Mouse (Mus musculus) lung, adult 2 months (tissue): ENCODE results near the gene Armc5. TPM values are rescaled to one million over a fixed set of nuclear protein-coding genes. Genes with fewer than 3 reads are reported as not detected.

Experiments
- DNase-seq: peaks from one replicate; pipeline ENCODE4 v3.0.0; 2022
- H3K4me1 ChIP-seq: fragments of 200-500 bp; 2 replicates; pipeline ENCODE4 v1.6.1; 2011; ENCODE audit warnings: low read length; ENCODE audit not compliant: control insufficient read depth, insufficient read depth
- H3K4me3 ChIP-seq: fragments of 200-500 bp; replicated peaks from 2 replicates; pipeline ENCODE3; 2011; ENCODE audit warnings: low read depth, mild to moderate bottlenecking, control low read depth, low read length; ENCODE audit errors: extremely low read depth
- CTCF ChIP-seq: fragments of 200-500 bp; IDR thresholded peaks from 2 replicates; pipeline ENCODE4 v1.5.1; 2011; ENCODE audit warnings: mild to moderate bottlenecking, low read length, control low read depth; ENCODE audit not compliant: insufficient read depth
- POLR2A ChIP-seq: fragments of 200-500 bp; IDR thresholded peaks from 2 replicates; pipeline ENCODE4 v1.6.1; 2011; ENCODE audit warnings: low read depth, mild to moderate bottlenecking, control low read depth, low read length, borderline replicate concordance; ENCODE audit errors: extremely low read depth
- WGBS: fragments of 180-500 bp; shearing (Covaris S2); methylation state at CpG from one replicate; pipeline ENCODE4 v1.1.7; 2018; 5-methylcytosine and 5-hydroxymethylcytosine counted together
- polyA plus RNA-seq: library from polyadenylated mRNA; depleted of rRNA; stranded (reverse); fragments of >200 nt; gene quantifications from 2 replicates; pipeline ENCODE4 v1.2.3, GENCODE M21; 2012; rRNA removed

Armc5 gene
- 41.3 and 45.2 TPM in 2 replicates for polyA plus RNA-seq

GRCm38 (mm10) chr7:128236856-128237592 is at the start of gene Armc5:
TSS of gene Armc5 (plus strand) at chr7:128237342.
- TF ChIP-seq CTCF (peak; percentile 50; the same call in 1 of the 2 replicates), POLR2A (0 out of 2 replicates have a peak, but pooled peaks have one; percentile 32)
- DNase-seq: peak; percentile 90
- H3K4me1 ChIP-seq: no peaks in the 10 kb centered on the region
- peak within 1 kb of the TSS; percentile 85 for H3K4me3 ChIP-seq
- WGBS: 22% methylated on average over 37 of the region's 37 CpGs

GRCm38 (mm10) chr7:128201607-128202006 is 35.5 kb upstream of the Armc5 start:
- Histone ChIP-seq H3K4me3 (no peak overlapping the region), H3K4me1 (no peaks in the 10 kb centered on the region)
- WGBS: 90% methylated on average over 9 of the region's 9 CpGs
- TF ChIP-seq CTCF: no peak
- TF ChIP-seq POLR2A: no peak
- DNase-seq: no peak

DNA sequence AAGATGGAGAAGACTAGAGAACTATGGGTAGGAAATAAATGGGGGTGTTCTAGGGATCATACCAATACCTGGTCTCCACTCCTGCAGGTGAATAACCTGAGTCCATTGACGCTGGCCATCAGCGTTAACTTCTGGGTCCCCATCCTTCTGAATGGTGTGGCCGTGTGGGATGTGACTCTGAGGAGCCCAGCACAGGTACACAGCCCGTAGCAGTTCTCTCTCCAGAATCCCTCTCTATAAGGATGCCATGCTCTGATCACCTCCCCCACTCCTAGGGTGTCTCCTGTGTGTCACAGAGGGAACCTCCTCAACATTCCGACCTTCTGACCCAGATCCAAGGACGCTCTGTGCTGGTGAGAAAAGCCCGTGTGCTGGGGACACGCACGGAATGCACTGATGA is 34.1 kb upstream of the Armc5 start:
- DNase-seq: no peak
- no peaks in the 10 kb centered on the region for H3K4me1 ChIP-seq
- 85% methylated on average over 9 of the region's 9 CpGs for WGBS
- H3K4me3 ChIP-seq: no peak overlapping the region
- TF ChIP-seq CTCF (no peak), POLR2A (no peak)

DNA sequence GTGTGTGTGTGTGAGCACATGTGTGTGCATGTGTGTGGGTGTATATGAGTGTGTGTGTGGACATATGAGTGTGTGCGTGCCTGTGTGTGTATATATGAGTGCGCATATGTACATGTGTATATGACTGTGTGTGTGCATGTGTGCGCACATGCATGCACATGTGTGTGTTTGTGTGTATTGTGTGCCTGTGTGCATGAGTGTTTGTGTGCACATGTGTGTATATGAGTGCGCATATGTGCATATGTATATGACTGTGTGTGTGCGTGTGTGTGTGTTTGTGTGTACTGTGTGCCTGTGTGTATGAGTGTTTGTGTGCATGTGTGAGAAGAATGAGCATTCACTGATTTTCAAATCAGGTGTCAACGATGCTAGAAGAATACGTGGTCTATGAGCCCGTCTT is 33.0 kb upstream of the Armc5 start:
- H3K4me1 ChIP-seq: no peaks in the 10 kb centered on the region
- no peak overlapping the region for H3K4me3 ChIP-seq
- no peak for DNase-seq
- no peak for TF ChIP-seq CTCF
- no peak for TF ChIP-seq POLR2A
- WGBS: 93% methylated on average over 8 of the region's 8 CpGs

DNA sequence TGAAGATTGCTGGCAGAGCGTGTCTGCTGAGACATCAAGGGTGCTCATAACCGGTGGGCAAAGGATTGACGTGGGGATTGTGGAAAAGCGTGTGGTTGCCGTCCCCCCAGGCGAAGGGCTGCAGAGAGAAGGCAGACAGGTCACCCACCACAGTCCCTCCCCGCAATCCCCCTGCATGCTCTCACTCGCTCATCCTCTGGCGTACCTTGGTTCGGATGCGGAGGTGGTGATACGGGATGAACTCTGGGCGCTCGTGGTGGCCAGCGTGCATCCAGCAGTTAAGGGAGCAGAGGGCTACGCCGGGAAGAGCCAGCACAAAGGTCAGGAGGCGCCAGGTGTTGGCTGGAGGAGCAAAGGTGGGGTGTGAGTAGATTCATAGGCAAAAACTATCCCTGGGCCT is 31.4 kb upstream of the Armc5 start:
- TF ChIP-seq POLR2A (no peak), CTCF (no peak)
- WGBS: 80% methylated on average over 18 of the region's 18 CpGs
- DNase-seq: no peak
- Histone ChIP-seq H3K4me1 (no peaks in the 10 kb centered on the region), H3K4me3 (no peak overlapping the region)

GRCm38 (mm10) chr7:128206152-128206551 is 31.0 kb upstream of the Armc5 start, which contains the start of gene Cox6a2:
TSS of gene Cox6a2 (minus strand) at chr7:128206387.
- DNase-seq: peak; percentile 16
- H3K4me3 ChIP-seq: peak within 1 kb of the TSS; percentile 4

GRCm38 (mm10) chr7:128208187-128208586 is 29.0 kb upstream of the Armc5 start:
- DNase-seq: peak; percentile 41
- TF ChIP-seq CTCF (peak; percentile 68), POLR2A (no peak)
- no peak overlapping the region for H3K4me3 ChIP-seq
- H3K4me1 ChIP-seq: no peaks in the 10 kb centered on the region
- 4% methylated on average over 4 of the region's 4 CpGs for WGBS

More at GRCm38 (mm10) chr7:128206152-128206551, 31.0 kb upstream of the Armc5 start, which contains the start of gene Cox6a2:
- TF ChIP-seq CTCF (no peak), POLR2A (no peak)
- no peaks in the 10 kb centered on the region for H3K4me1 ChIP-seq
- 64% methylated on average over 6 of the region's 6 CpGs for WGBS

- DNase-seq: no peak
- TF ChIP-seq POLR2A (no peak), CTCF (no peak)
- Histone ChIP-seq H3K4me3 (no peak overlapping the region), H3K4me1 (no peaks in the 10 kb centered on the region)
- WGBS: 44% methylated on average over 3 of the region's 3 CpGs
Measured at GRCm38 (mm10) chr7:128209826-128210225, 27.3 kb upstream of the Armc5 start.

- 59% methylated on average over 4 of the region's 4 CpGs for WGBS
- DNase-seq: no peak
- TF ChIP-seq POLR2A (no peak), CTCF (no peak)
- H3K4me1 ChIP-seq: no peaks in the 10 kb centered on the region
- no peak overlapping the region for H3K4me3 ChIP-seq
Measured at GRCm38 (mm10) chr7:128219952-128220351, 17.2 kb upstream of the Armc5 start.

- 79% methylated on average over 3 of the region's 3 CpGs for WGBS
- no peak overlapping the region for H3K4me3 ChIP-seq
- H3K4me1 ChIP-seq: no peaks in the 10 kb centered on the region
- no peak for DNase-seq
- no peak for TF ChIP-seq CTCF
- TF ChIP-seq POLR2A: no peak
Measured at GRCm38 (mm10) chr7:128220936-128221335, 16.2 kb upstream of the Armc5 start.

DNA sequence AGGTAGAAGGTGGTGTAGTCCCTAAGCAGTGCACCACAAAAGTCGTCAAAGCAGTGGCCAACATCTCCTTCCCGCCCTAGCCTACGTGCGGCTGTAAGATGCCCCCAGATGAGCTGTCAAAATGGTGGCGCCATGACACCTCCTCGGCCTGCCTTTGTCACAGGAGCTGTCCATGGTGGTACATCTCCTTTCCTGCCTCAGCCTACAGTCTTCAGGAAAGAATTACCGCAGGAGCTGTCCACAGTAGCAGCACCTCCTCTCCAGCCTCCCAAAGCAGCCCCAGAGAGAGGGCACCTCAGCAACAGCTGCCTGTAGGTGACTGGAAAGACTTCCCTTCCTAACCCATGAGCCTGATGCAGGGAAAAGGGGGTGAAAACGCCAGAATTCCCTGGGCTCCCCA is 5.4 kb upstream of the Armc5 start:
- TF ChIP-seq CTCF (no peak), POLR2A (no peak)
- no peak for DNase-seq
- 39% methylated on average over 8 of the region's 8 CpGs for WGBS
- Histone ChIP-seq H3K4me1 (no peaks in the 10 kb centered on the region), H3K4me3 (no peak overlapping the region)
